Mouse (Mus musculus) lung, postnatal 0 days (tissue): ENCODE data around the gene Myo9a. TPM values are rescaled to one million over a fixed set of nuclear protein-coding genes. Genes with fewer than 3 reads are reported as not detected.

ENCODE experiments used
- ATAC-seq: fragments of 200-750 bp; cut with Nextera tagmentation; 2 replicates; pipeline ENCODE4 v1.8.0; 2017; ENCODE audit warnings: moderate library complexity
- DNase-seq: peaks from one replicate; pipeline ENCODE4 v3.0.0-alpha.2; 2016; ENCODE audit warnings: low spot score
- H3K27ac ChIP-seq: fragments of 300-500 bp; sonication (generic); 2 replicates; pipeline ENCODE4 v1.5.1; 2014; ENCODE audit warnings: antibody characterized with exemption, mild to moderate bottlenecking, low read length, mixed read lengths
- H3K27me3 ChIP-seq: fragments of 300-500 bp; sonication (generic); replicated peaks from 2 replicates; pipeline ENCODE4 v1.6.1; 2014; ENCODE audit warnings: low read length, mixed read lengths; ENCODE audit not compliant: insufficient read depth
- H3K36me3 ChIP-seq: fragments of 300-500 bp; sonication (generic); 2 replicates; pipeline ENCODE4 v1.6.1; 2014; ENCODE audit warnings: low read length, mixed read lengths; ENCODE audit not compliant: insufficient read depth
- H3K4me1 ChIP-seq: fragments of 300-500 bp; sonication (generic); 2 replicates; pipeline ENCODE4 v1.6.1; 2014; ENCODE audit warnings: antibody characterized with exemption, low read depth, low read length, mixed read lengths; ENCODE audit not compliant: insufficient read depth
- H3K4me2 ChIP-seq: fragments of 300-500 bp; sonication (generic); replicated peaks from 2 replicates; pipeline ENCODE4 v1.6.1; 2014; ENCODE audit warnings: low read depth, mild to moderate bottlenecking, low read length, moderate library complexity, mixed read lengths
- H3K4me3 ChIP-seq: fragments of 300-500 bp; sonication (generic); 2 replicates; pipeline ENCODE4 v1.5.1; 2014; ENCODE audit warnings: low read depth, low read length
- H3K9ac ChIP-seq: fragments of 300-500 bp; sonication (generic); replicated peaks from 2 replicates; pipeline ENCODE4 v1.6.1; 2014; ENCODE audit warnings: low read depth, mild to moderate bottlenecking
- H3K9me3 ChIP-seq: fragments of 300-500 bp; sonication (generic); 2 replicates; pipeline ENCODE4 v1.6.1; 2016; ENCODE audit warnings: low read length, mixed read lengths
- CTCF ChIP-seq: IDR thresholded peaks from 2 replicates; pipeline ENCODE4 v1.5.1; 2016; ENCODE audit warnings: antibody characterized with exemption, mild to moderate bottlenecking
- EP300 ChIP-seq: IDR thresholded peaks from 2 replicates; pipeline ENCODE4 v1.6.1; 2016; ENCODE audit warnings: antibody characterized with exemption, mild to moderate bottlenecking, control low read depth
- WGBS: fragments of 180-500 bp; shearing (Covaris S2); extraction: QIAGEN DNeasy Blood & Tissue Kit; methylation state at CpG from one replicate; pipeline ENCODE4 v1.1.7; 2014; 5-methylcytosine and 5-hydroxymethylcytosine counted together
- polyA plus RNA-seq: library from polyadenylated mRNA; unstranded; fragments of >200 nt; fragmentation: Nextera tagmentation; extraction: Ambion mirVana; gene quantifications from 2 replicates; pipeline ENCODE4 v1.2.1, GENCODE M21; 2015

The Myo9a gene
- polyA plus RNA-seq, 1 experiment from 2014 or later = 8.1 TPM

GRCm38 (mm10) chr9:59942501-59943085 is 191.9 kb downstream of the Myo9a start:
- 35% methylated on average over 5 of the region's 5 CpGs for WGBS
- no peaks in the 10 kb centered on the region for H3K9me3 ChIP-seq
- no peak overlapping the region for H3K9ac ChIP-seq
- no peaks in the 10 kb centered on the region for H3K4me1 ChIP-seq
- TF ChIP-seq CTCF (no peak), EP300 (no peak)
- ATAC-seq = no peak
- no peak overlapping the region for H3K4me2 ChIP-seq
- no peak overlapping the region for H3K27ac ChIP-seq
- H3K4me3 ChIP-seq = no peak overlapping the region
- DNase-seq = no peak
- H3K36me3 ChIP-seq = no peaks in the 10 kb centered on the region
- no peaks in the 10 kb centered on the region for H3K27me3 ChIP-seq

GRCm38 (mm10) chr9:59943826-59944225 is 193.1 kb downstream of the Myo9a start:
- WGBS = 79% methylated on average over 6 of the region's 6 CpGs
- ATAC-seq (no peak), DNase-seq (no peak)
- Histone ChIP-seq H3K9me3 (no peaks in the 10 kb centered on the region), H3K4me1 (no peaks in the 10 kb centered on the region), H3K27ac (no peak overlapping the region), H3K9ac (no peak overlapping the region), H3K4me2 (no peak overlapping the region), H3K27me3 (no peaks in the 10 kb centered on the region), H3K4me3 (no peak overlapping the region), H3K36me3 (no peaks in the 10 kb centered on the region)
- no peak for TF ChIP-seq EP300
- no peak for TF ChIP-seq CTCF

GRCm38 (mm10) chr9:59945241-59945640 is 194.5 kb downstream of the Myo9a start:
- Histone ChIP-seq H3K27ac (no peak overlapping the region), H3K36me3 (no peaks in the 10 kb centered on the region), H3K4me2 (no peak overlapping the region), H3K9me3 (no peaks in the 10 kb centered on the region), H3K9ac (no peak overlapping the region), H3K4me3 (no peak overlapping the region), H3K27me3 (no peaks in the 10 kb centered on the region), H3K4me1 (no peaks in the 10 kb centered on the region)
- no peak for ATAC-seq
- WGBS = 75% methylated on average over 3 of the region's 3 CpGs
- no peak for DNase-seq
- TF ChIP-seq EP300 (no peak), CTCF (no peak)

DNA sequence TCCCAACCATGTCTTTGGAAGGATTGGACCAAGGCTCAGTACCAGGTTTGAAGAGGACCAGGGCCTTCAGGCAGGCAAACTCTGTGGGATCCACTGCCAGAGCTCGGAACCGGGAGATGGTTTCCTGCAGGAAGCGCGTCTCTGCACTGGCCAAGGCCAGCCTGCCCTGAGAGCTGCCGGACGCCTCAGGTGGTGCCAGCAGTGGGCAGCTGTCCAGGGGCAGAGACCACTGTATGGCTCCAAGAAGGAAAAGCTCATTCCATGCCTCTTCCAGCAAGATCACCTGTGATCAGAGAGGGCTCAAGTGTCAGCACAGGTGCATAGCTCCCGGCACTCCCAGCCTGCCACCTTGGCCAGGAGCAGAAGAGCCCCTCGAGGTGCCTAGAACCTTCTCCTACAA is 196.6 kb downstream of the Myo9a start:
- Histone ChIP-seq H3K9me3 (no peaks in the 10 kb centered on the region), H3K4me2 (no peak overlapping the region), H3K36me3 (no peaks in the 10 kb centered on the region), H3K27me3 (no peaks in the 10 kb centered on the region), H3K4me3 (no peak overlapping the region), H3K27ac (no peak overlapping the region), H3K9ac (no peak overlapping the region), H3K4me1 (no peaks in the 10 kb centered on the region)
- no peak for ATAC-seq
- no peak for TF ChIP-seq CTCF
- TF ChIP-seq EP300 = no peak
- DNase-seq = no peak
- 57% methylated on average over 8 of the region's 8 CpGs for WGBS

GRCm38 (mm10) chr9:59948226-59948625 is 197.5 kb downstream of the Myo9a start:
- WGBS = 56% methylated on average over 8 of the region's 8 CpGs
- DNase-seq = no peak
- no peak overlapping the region for H3K27ac ChIP-seq
- H3K36me3 ChIP-seq = no peaks in the 10 kb centered on the region
- H3K4me2 ChIP-seq = no peak overlapping the region
- no peaks in the 10 kb centered on the region for H3K9me3 ChIP-seq
- H3K4me3 ChIP-seq = no peak overlapping the region
- H3K9ac ChIP-seq = no peak overlapping the region
- no peak for ATAC-seq
- no peaks in the 10 kb centered on the region for H3K27me3 ChIP-seq
- no peaks in the 10 kb centered on the region for H3K4me1 ChIP-seq
- no peak for TF ChIP-seq CTCF
- TF ChIP-seq EP300 = no peak

GRCm38 (mm10) chr9:59948691-59949250 is 198.1 kb downstream of the Myo9a start:
- H3K4me2 ChIP-seq = no peak overlapping the region
- no peaks in the 10 kb centered on the region for H3K27me3 ChIP-seq
- no peak overlapping the region for H3K4me3 ChIP-seq
- H3K9me3 ChIP-seq = no peaks in the 10 kb centered on the region
- H3K27ac ChIP-seq = no peak overlapping the region
- ATAC-seq (no peak), DNase-seq (no peak)
- H3K36me3 ChIP-seq = no peaks in the 10 kb centered on the region
- no peak for TF ChIP-seq CTCF
- no peak for TF ChIP-seq EP300
- WGBS = 80% methylated on average over 17 of the region's 17 CpGs
- no peak overlapping the region for H3K9ac ChIP-seq
- H3K4me1 ChIP-seq = no peaks in the 10 kb centered on the region

DNA sequence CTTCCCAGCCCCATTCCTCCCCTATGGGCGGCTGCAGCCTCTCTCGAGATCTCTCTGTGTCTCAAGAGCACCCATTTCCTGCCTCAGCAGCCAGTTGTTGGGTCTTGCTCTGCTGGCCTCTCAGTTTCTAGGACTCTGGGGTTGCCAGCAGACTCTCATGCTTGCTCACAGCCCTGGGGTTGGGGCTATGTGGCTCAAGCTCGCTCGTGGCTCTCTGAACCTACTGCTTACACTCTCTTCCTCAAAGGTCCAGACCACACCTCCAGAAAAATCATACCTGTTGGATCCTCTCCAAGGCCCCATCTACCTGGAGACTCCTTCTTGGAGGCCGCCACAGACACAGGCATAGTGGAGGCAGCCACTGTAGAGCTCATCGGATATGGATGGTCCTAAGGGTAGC is 198.8 kb downstream of the Myo9a start:
- no peaks in the 10 kb centered on the region for H3K9me3 ChIP-seq
- H3K4me3 ChIP-seq = no peak overlapping the region
- DNase-seq (no peak), ATAC-seq (no peak)
- no peaks in the 10 kb centered on the region for H3K36me3 ChIP-seq
- WGBS = 70% methylated on average over 6 of the region's 6 CpGs
- no peak overlapping the region for H3K4me2 ChIP-seq
- no peaks in the 10 kb centered on the region for H3K4me1 ChIP-seq
- no peak overlapping the region for H3K27ac ChIP-seq
- no peak overlapping the region for H3K9ac ChIP-seq
- no peaks in the 10 kb centered on the region for H3K27me3 ChIP-seq
- TF ChIP-seq CTCF = no peak
